Mouse (Mus musculus) adrenal gland (tissue): ENCODE measurements at regions not wholly inside any gene's neighbourhood (a gene's known extent, or its start where the extent isn't known, plus 50 kb on each side); places are given as distances from the start of the nearest gene placed in this dataset.

ENCODE experiments used
- intact Hi-C: fragments of 180-260 bp; cut with DNase I; formaldehyde crosslinking; loops from one replicate; pipeline ENCODE4 v1.15.1; 2025

GRCm38 (mm10) chr14:105783428-105783827 is 113.2 kb downstream of the Spry2 start:
- intact Hi-C loops: no loop called here

- intact Hi-C loops: no loop called here
Observed at GRCm38 (mm10) chr14:105779760-105780159, 116.9 kb downstream of the Spry2 start.

- intact Hi-C loops: no loop called here
Observed at GRCm38 (mm10) chr14:105779349-105779748, 117.3 kb downstream of the Spry2 start.

- intact Hi-C loops: no loop called here
Observed at GRCm38 (mm10) chr14:105773674-105774073, 122.9 kb downstream of the Spry2 start.

- intact Hi-C loops: no loop called here
Observed at GRCm38 (mm10) chr14:105767100-105767499, 129.5 kb downstream of the Spry2 start.

- intact Hi-C loops: loop anchor here (5.0 kb wide), 1 partner anchor 420 kb away; no protein-coding TSS in a partner anchor
Observed at GRCm38 (mm10) chr14:105752509-105753375, 143.9 kb downstream of the Spry2 start.

- intact Hi-C loops: loop anchor here (5.0 kb wide), 1 partner anchor 421 kb away; no protein-coding TSS in a partner anchor
Observed at GRCm38 (mm10) chr14:105751762-105752161, 144.9 kb downstream of the Spry2 start.

GRCm38 (mm10) chr14:105744578-105744977 is 152.0 kb downstream of the Spry2 start:
- intact Hi-C loops: loop anchor here (10.0 kb wide), 1 partner anchor 70 kb away; no protein-coding TSS in a partner anchor

- intact Hi-C loops: loop anchor here (10.0 kb wide), 1 partner anchor 71 kb away; no protein-coding TSS in a partner anchor
Observed at GRCm38 (mm10) chr14:105744125-105744524, 152.5 kb downstream of the Spry2 start.

- intact Hi-C loops: loop anchor here (10.0 kb wide), 1 partner anchor 74 kb away; no protein-coding TSS in a partner anchor
Observed at GRCm38 (mm10) chr14:105740889-105741288, 155.7 kb downstream of the Spry2 start.

- intact Hi-C loops: no loop called here
Observed at GRCm38 (mm10) chr14:105738568-105738967, 158.1 kb downstream of the Spry2 start.

- intact Hi-C loops: no loop called here
Observed at GRCm38 (mm10) chr14:105736352-105736751, 160.3 kb downstream of the Spry2 start.

- intact Hi-C loops: loop anchor here (5.0 kb wide), 2 partner anchors 158 to 252 kb away; no protein-coding TSS in a partner anchor
Observed at GRCm38 (mm10) chr14:105734291-105734690, 162.3 kb downstream of the Spry2 start.

- intact Hi-C loops: loop anchor here (2.0 to 5.0 kb wide), 3 partner anchors 56 to 251 kb away; no protein-coding TSS in a partner anchor
Observed at GRCm38 (mm10) chr14:105733013-105733728, 163.4 kb downstream of the Spry2 start.

- intact Hi-C loops: loop anchor here (2.0 to 5.0 kb wide), 3 partner anchors 56 to 250 kb away; no protein-coding TSS in a partner anchor
Observed at GRCm38 (mm10) chr14:105732221-105733012, 164.2 kb downstream of the Spry2 start.

GRCm38 (mm10) chr14:105730786-105731185 is 165.8 kb downstream of the Spry2 start:
- intact Hi-C loops: loop anchor here (5.0 kb wide), 2 partner anchors 162 to 248 kb away; no protein-coding TSS in a partner anchor

GRCm38 (mm10) chr14:105728841-105729240 is 167.8 kb downstream of the Spry2 start:
- intact Hi-C loops: no loop called here

- intact Hi-C loops: no loop called here
Observed at GRCm38 (mm10) chr14:105725741-105726140, 170.9 kb downstream of the Spry2 start.

GRCm38 (mm10) chr14:105722923-105723322 is 173.7 kb downstream of the Spry2 start:
- intact Hi-C loops: no loop called here

GRCm38 (mm10) chr14:105721576-105721975 is 175.0 kb downstream of the Spry2 start:
- intact Hi-C loops: no loop called here
